Mouse (Mus musculus) CH12.LX (cell line): Measurements from ENCODE around the gene Sult1a1. TPM values are rescaled to one million over a fixed set of nuclear protein-coding genes. Genes with fewer than 3 reads are reported as not detected.
A peak's percentile ranks its signal among the peaks of the same experiment; 100 is the strongest.

Experiments used
- DNase-seq: peaks from one replicate; pipeline ENCODE4 v3.0.0-alpha.2; 2013; ENCODE audit errors: extremely low read depth
- H3K27ac ChIP-seq: 2 replicates; pipeline ENCODE4 v1.5.1; 2012; ENCODE audit warnings: low read depth, mild to moderate bottlenecking, control low read depth, moderate library complexity; ENCODE audit not compliant: insufficient read depth
- H3K27me3 ChIP-seq: replicated peaks from 2 replicates; pipeline ENCODE3; 2012; ENCODE audit warnings: inconsistent platforms
- H3K36me3 ChIP-seq, 2 experiments: replicated peaks in 1 of 2; 2 replicates each; pipeline versions ENCODE3 to v1.6.1; 2012; ENCODE audit warnings: inconsistent platforms in 1 of 2, low read length in 1 of 2, mild to moderate bottlenecking in 1 of 2, mixed read lengths in 1 of 2, moderate library complexity in 1 of 2; ENCODE audit not compliant: control insufficient read depth in 1 of 2, insufficient read depth in 1 of 2
- H3K4me1 ChIP-seq, 2 experiments: 2 replicates each; pipeline ENCODE4 v1.6.1; 2012; ENCODE audit warnings: inconsistent platforms in 1 of 2, moderate library complexity in 1 of 2; ENCODE audit not compliant: insufficient read depth in 2 of 2, control insufficient read depth in 1 of 2
- H3K4me2 ChIP-seq: 2 replicates; pipeline ENCODE4 v1.6.1; 2012; ENCODE audit warnings: low read depth, mild to moderate bottlenecking, control low read depth; ENCODE audit not compliant: poor library complexity, insufficient read depth, severe bottlenecking
- H3K4me3 ChIP-seq, 3 experiments: fragments of 150-350 bp in 1 of 3; sonication (generic) in 1 of 3; replicated peaks in 1 of 3; 2 replicates each; pipeline versions ENCODE3 to v1.5.1; 2011 to 2012; ENCODE audit warnings: low read depth in 2 of 3, low read length in 2 of 3, mild to moderate bottlenecking in 2 of 3, moderate library complexity in 2 of 3, control low read depth in 1 of 3, improper control_type of control experiment in 1 of 3, inconsistent platforms in 1 of 3, mixed read lengths in 1 of 3; ENCODE audit not compliant: poor library complexity in 1 of 3
- H3K79me2 ChIP-seq: replicated peaks from 2 replicates; pipeline ENCODE4 v1.6.1; 2012; ENCODE audit warnings: mild to moderate bottlenecking, moderate library complexity; ENCODE audit not compliant: control insufficient read depth, poor library complexity, insufficient read depth, severe bottlenecking; ENCODE audit errors: extremely low read depth
- H3K9ac ChIP-seq: 2 replicates; pipeline ENCODE4 v1.6.1; 2012; ENCODE audit warnings: low read depth, mild to moderate bottlenecking, control low read depth, moderate library complexity; ENCODE audit not compliant: insufficient read depth
- H3K9me3 ChIP-seq: replicated peaks from 2 replicates; pipeline ENCODE3; 2012; ENCODE audit warnings: low read length, inconsistent platforms, mixed read lengths
- CHD1 ChIP-seq: IDR thresholded peaks from 2 replicates; pipeline ENCODE4 v1.6.1; 2012; ENCODE audit warnings: low read depth, low read length, improper control_type of control experiment, inconsistent platforms
- CHD2 ChIP-seq: IDR thresholded peaks from 2 replicates; pipeline ENCODE4 v1.6.1; 2011; ENCODE audit warnings: low read length, improper control_type of control experiment
- CTCF ChIP-seq, 2 experiments: IDR thresholded peaks in 1 of 2; conservative IDR thresholded peaks in 1 of 2; 2 replicates each; pipeline ENCODE4 v1.5.1; 2011 to 2012; ENCODE audit warnings: low read depth in 2 of 2, low read length in 2 of 2, improper control_type of control experiment in 1 of 2, inconsistent platforms in 1 of 2, mild to moderate bottlenecking in 1 of 2, moderate library complexity in 1 of 2
- ELF1 ChIP-seq: IDR thresholded peaks from 2 replicates; pipeline ENCODE4 v1.6.1; 2014; ENCODE audit warnings: low read depth, mild to moderate bottlenecking, inconsistent platforms, low read length, improper control_type of control experiment
- EP300 ChIP-seq: IDR thresholded peaks from 2 replicates; pipeline ENCODE4 v1.6.1; 2011; ENCODE audit warnings: low read length, improper control_type of control experiment
- JUN ChIP-seq: IDR thresholded peaks from 2 replicates; pipeline ENCODE4 v1.6.1; 2011; ENCODE audit warnings: low read depth, mild to moderate bottlenecking, low read length, improper control_type of control experiment, moderate library complexity; ENCODE audit not compliant: insufficient read depth
- KAT2A ChIP-seq: IDR thresholded peaks from 2 replicates; pipeline ENCODE4 v1.6.1; 2012; ENCODE audit warnings: low read length, improper control_type of control experiment, inconsistent platforms; ENCODE audit not compliant: insufficient replicate concordance
- MAX ChIP-seq: IDR thresholded peaks from 2 replicates; pipeline ENCODE4 v1.6.1; 2011; ENCODE audit warnings: low read length, improper control_type of control experiment
- MXI1 ChIP-seq: IDR thresholded peaks from 2 replicates; pipeline ENCODE4 v1.6.1; 2011; ENCODE audit warnings: mild to moderate bottlenecking, low read depth, low read length, improper control_type of control experiment
- MYC ChIP-seq: IDR thresholded peaks from 2 replicates; pipeline ENCODE4 v1.6.1; 2011; ENCODE audit warnings: low read depth, mild to moderate bottlenecking, improper control_type of control experiment, low read length
- POLR2A ChIP-seq: IDR thresholded peaks from 2 replicates; pipeline ENCODE4 v1.6.1; 2011; ENCODE audit warnings: low read depth, mild to moderate bottlenecking, improper control_type of control experiment, low read length
- SIN3A ChIP-seq: IDR thresholded peaks from 2 replicates; pipeline ENCODE4 v1.6.1; 2012; ENCODE audit warnings: low read length, improper control_type of control experiment, inconsistent platforms
- TBP ChIP-seq: conservative IDR thresholded peaks from 2 replicates; pipeline ENCODE4 v1.6.1; 2011; ENCODE audit warnings: low read depth, low read length, improper control_type of control experiment
- TCF12 ChIP-seq: IDR thresholded peaks from 2 replicates; pipeline ENCODE4 v1.6.1; 2014; ENCODE audit warnings: low read depth, mild to moderate bottlenecking, inconsistent platforms, low read length, improper control_type of control experiment
- USF2 ChIP-seq: conservative IDR thresholded peaks from 2 replicates; pipeline ENCODE4 v1.6.1; 2011; ENCODE audit warnings: low read depth, low read length, improper control_type of control experiment
- dilution Hi-C: fragments of 300-500 bp; cut with MboI; formaldehyde crosslinking; loops from 2 replicates; pipeline ENCODE4 v1.14.3; 2020; ENCODE audit warnings: low sequenced_read_pairs; ENCODE audit not compliant: extremely low pct_unique_long_range_greater_than_20kb, extremely low pct_ligation_motif_present
- in situ Hi-C: fragments of 300-500 bp; cut with MboI; formaldehyde crosslinking; loops from 3 replicates; pipeline ENCODE4 v1.14.3; 2019; ENCODE audit warnings: low sequenced_read_pairs, low pct_ligation_motif_present, low pct_unique_long_range_greater_than_20kb, mixed read lengths
- polyA plus RNA-seq: library from polyadenylated mRNA; unstranded; fragments of >175 nt; gene quantifications from 2 replicates; pipeline ENCODE4 v1.2.1, GENCODE M21; 2012; ENCODE audit warnings: low read depth; ENCODE audit not compliant: insufficient read length
- total RNA-seq, 2 experiments: library from RNA; depleted of rRNA; stranded (reverse); fragments of 300-350 nt in 1 of 2; fragments of >200 nt in 1 of 2; gene quantifications; 2 replicates each; pipeline ENCODE4 v1.2.3; 2012 to 2014

The Sult1a1 gene
- total and polyA plus RNA-seq, 3 experiments = 0.34 to 0.87 (median 0.87) TPM

GRCm38 (mm10) chr7:126704121-126704980 lies 28.1 kb upstream of the Sult1a1 start (continued):
- peak; percentile 65; the same call in 1 of the 2 replicates for TF ChIP-seq CHD1

- Histone ChIP-seq H3K9ac (peak overlapping the region; percentile 76), H3K4me2 (peak overlapping the region; percentile 92), H3K36me3 (peaks cover 33 to 39% of the 10 kb centered on the region in 2 experiments), H3K4me1 (peaks cover 35 to 69% of the 10 kb centered on the region in 2 experiments), H3K27me3 (no peaks in the 10 kb centered on the region), H3K9me3 (peaks cover 1% of the 10 kb centered on the region), H3K4me3 (peak overlapping the region; percentile 85 to 86 (median 85)), H3K79me2 (peaks cover 33% of the 10 kb centered on the region), H3K27ac (peak overlapping the region; percentile 95)
- dilution Hi-C loops (no loop called here), in situ Hi-C loops (loop anchor here (5.0 to 10.0 kb wide), 5 partner anchors 79 to 1221 kb away; partner anchors contain the start of genes Mvp, Pagr1a, Pagr1b and Tbx6)
- TF ChIP-seq USF2 (no peak), POLR2A (0 out of 2 replicates have a peak, but pooled peaks have one; percentile 9), TBP (no peak), CHD2 (no peak), JUN (no peak), ELF1 (no peak)
- no peak for DNase-seq
Observed at GRCm38 (mm10) chr7:126703757-126704077, 27.5 kb upstream of the Sult1a1 start.

GRCm38 (mm10) chr7:126702861-126703756 lies 26.9 kb upstream of the Sult1a1 start:
- DNase-seq = peak; percentile 81
- H3K4me3 ChIP-seq = peak overlapping the region; percentile 85 to 86 (median 85)
- H3K9me3 ChIP-seq = no peaks in the 10 kb centered on the region
- peaks cover 33 to 45% of the 10 kb centered on the region in 2 experiments for H3K36me3 ChIP-seq
- H3K4me1 ChIP-seq = peaks cover 29 to 64% of the 10 kb centered on the region in 2 experiments
- in situ Hi-C loops = loop anchor here (5.0 to 10.0 kb wide), 5 partner anchors 79 to 1222 kb away; partner anchors contain the start of genes Mvp, Pagr1a, Pagr1b and Tbx6
- H3K9ac ChIP-seq = peak overlapping the region; percentile 76
- peak overlapping the region; percentile 95 for H3K27ac ChIP-seq
- H3K27me3 ChIP-seq = no peaks in the 10 kb centered on the region
- TF ChIP-seq EP300 (no peak), CTCF (conservative IDR thresholded peaks at IDR 0.05 in 1 of 2, IDR thresholded peaks at IDR 0.05 in 1 of 2; ENCODE audit: low read depth in 2 of 2, low read length in 2 of 2) (no peak), CHD2 (peak; percentile 79), MAX (peak; percentile 65; the same call in 1 of the 2 replicates), SIN3A (0 out of 2 replicates have a peak, but pooled peaks have one; percentile 14), TCF12 (0 out of 2 replicates have a peak, but pooled peaks have one; percentile 16), MXI1 (peak; percentile 85), MYC (peak; percentile 77), KAT2A (0 out of 2 replicates have a peak, but pooled peaks have one; percentile 52)
- TF ChIP-seq, all 38 proteins: peak for 7
- H3K4me2 ChIP-seq = peak overlapping the region; percentile 92
- H3K79me2 ChIP-seq = peaks cover 33% of the 10 kb centered on the region
- dilution Hi-C loops = no loop called here
